ENCODE assay signal across 1 mouse cellular context in genomic region chr7:80204362-80204761, GRCm38 (mm10).
TF ChIP-seq lines count a peak whose summit lies in the region.

No protein-coding gene starts in this region.

TF ChIP-seq in myocyte, 11 proteins besides CTCF, POLR2A, EP300 and RAD21:
- TF ChIP-seq MYOG (IDR thresholded peaks at IDR 0.05; ENCODE audit: control insufficient read depth in 1 of 3, insufficient read depth in 1 of 3, insufficient read length in 2 of 3, low read depth in 2 of 3) (no peak), REST (IDR thresholded peaks at IDR 0.05; ENCODE audit: insufficient read depth, insufficient read length) (no peak), TCF3 (IDR thresholded peaks at IDR 0.05; ENCODE audit: insufficient read length, low read depth) (no peak), MAX (IDR thresholded peaks at IDR 0.05; ENCODE audit: low read depth) (no peak), POLR2AphosphoS2 (IDR thresholded peaks at IDR 0.05; ENCODE audit: insufficient read length, low read depth) (no peak), USF1 (IDR thresholded peaks at IDR 0.05; ENCODE audit: low read depth) (no peak)
